ENCODE assay signal across 10 mouse cellular contexts in the genomic region with DNA sequence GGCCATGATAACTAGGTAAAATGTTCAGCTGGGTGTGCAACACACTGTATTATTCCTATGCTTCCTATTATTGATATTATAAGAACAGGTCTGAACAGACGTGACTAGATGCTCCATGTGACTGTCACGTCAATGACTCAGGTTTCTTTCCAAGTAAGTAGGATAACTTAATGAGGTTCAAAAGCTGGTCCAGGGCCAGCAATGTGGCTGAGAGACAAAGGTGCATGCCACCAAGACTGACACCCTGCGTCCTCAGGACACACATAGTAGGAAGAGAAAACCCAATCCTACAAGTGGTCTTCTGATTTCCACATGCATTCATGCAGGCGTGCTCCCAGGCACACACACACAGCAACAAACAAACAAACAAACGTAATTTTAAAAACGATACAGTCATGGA. TPM values are rescaled to one million over a fixed set of nuclear protein-coding genes. Genes with fewer than 3 reads are reported as not detected.
DNase-seq lines count a peak whose midpoint lies in the region; ATAC-seq and TF ChIP-seq lines count a peak whose summit lies in the region.
"Had no signal": no experiment of that assay in that cellular context is flagged by ENCODE, and none has a peak within 500 bp of the region (broad histone marks: within the 10 kb centered on the region; RNA-seq: fewer than 3 reads in every experiment).

No protein-coding gene starts in this region.

- no peaks in the 10 kb centered on the region for H3K9me3 ChIP-seq in lung, embryonic 14.5 days (ENCODE audit: low read depth, low read length)
- no peaks in the 10 kb centered on the region for H3K9me3 ChIP-seq in heart, embryonic 16.5 days (replicated peaks; ENCODE audit: control insufficient read depth, low read length)
- no peaks in the 10 kb centered on the region for H3K9me3 ChIP-seq in liver, postnatal 0 days (ENCODE audit: low read length)

- H3K4me3 ChIP-seq in heart, adult 2 months, result peak overlapping the region; percentile 13
- peak overlapping the region; percentile 3; the same call in 1 of the 2 replicates for H3K4me3 ChIP-seq in lung, embryonic 14.5 days (ENCODE audit: low read depth, low read length)
- H3K4me3 ChIP-seq in heart, embryonic 16.5 days (ENCODE audit: low read length), result peak overlapping the region; percentile 74
- peak overlapping the region; percentile 89 for H3K4me3 ChIP-seq in liver, postnatal 0 days (ENCODE audit: low read depth, low read length)

- H3K9ac ChIP-seq in heart, adult 2 months (ENCODE audit: low read depth, low read length), result no peak overlapping the region
- no peak overlapping the region for H3K9ac ChIP-seq in lung, embryonic 14.5 days
- H3K9ac ChIP-seq in heart, embryonic 16.5 days (ENCODE audit: low read length), result no peak overlapping the region
- H3K9ac ChIP-seq in liver, postnatal 0 days (replicated peaks), result peak overlapping the region; percentile 98

- no peaks in the 10 kb centered on the region for H3K27me3 ChIP-seq in heart, adult 2 months (ENCODE audit: control insufficient read depth, insufficient read depth, low read length)
- H3K27me3 ChIP-seq in lung, embryonic 14.5 days (ENCODE audit: insufficient read depth, low read length), result no peaks in the 10 kb centered on the region
- H3K27me3 ChIP-seq in heart, embryonic 16.5 days (ENCODE audit: control insufficient read depth, insufficient read depth, low read length), result no peaks in the 10 kb centered on the region
- H3K27me3 ChIP-seq in liver, postnatal 0 days (ENCODE audit: insufficient read depth, low read length), result no peaks in the 10 kb centered on the region

- DNase-seq in heart, adult 2 months, result no peak
- no peak for DNase-seq in heart, postnatal 36 days
- no peak for DNase-seq in lung, embryonic 14.5 days
- no peak for DNase-seq in lung, postnatal 36 days
- no peak for DNase-seq in liver, postnatal 0 days
- no peak for DNase-seq in frontal cortex, postnatal 36 days (ENCODE audit: low spot score in 2 of 2)
- DNase-seq in layer of hippocampus, adult 8-10 months (ENCODE audit: low spot score in 2 of 2), result no peak
- DNase-seq: thymus, adult 18-20 months had no signal

- no peak for TF ChIP-seq EP300 in heart, adult 2 months (IDR thresholded peaks at IDR 0.05; ENCODE audit: insufficient read depth, low read depth, low read length)
- no peak for TF ChIP-seq EP300 in liver, postnatal 0 days (IDR thresholded peaks at IDR 0.05; ENCODE audit: low read depth)

- 0 out of 2 replicates have a peak overlapping the region, but pooled peaks have one; percentile 78 for H3K4me2 ChIP-seq in lung, embryonic 14.5 days
- H3K4me2 ChIP-seq in heart, embryonic 16.5 days (ENCODE audit: low read depth, low read length), result peak overlapping the region; percentile 71
- peak overlapping the region; percentile 86 for H3K4me2 ChIP-seq in liver, postnatal 0 days (ENCODE audit: low read depth, low read length)

- no peak for TF ChIP-seq POLR2A in heart, adult 2 months (IDR thresholded peaks at IDR 0.05; ENCODE audit: insufficient read depth, low read depth, low read length)

- 59% methylated on average over 6 of the region's 6 CpGs for WGBS in heart, adult 2 months
- WGBS in lung, embryonic 14.5 days, result 84% methylated on average over 6 of the region's 6 CpGs
- 70% methylated on average over 6 of the region's 6 CpGs for WGBS in heart, embryonic 16.5 days
- 74% methylated on average over 6 of the region's 6 CpGs for WGBS in liver, postnatal 0 days (ENCODE audit: insufficient replicate concordance)

- intact Hi-C loops in heart, adult 2 months (cut with DNase I), result loop anchor here (5.0 to 10.0 kb wide), 4 partner anchors 64 to 264 kb away; a partner anchor contains a TSS
- intact Hi-C loops in heart, postnatal 36 days (cut with DNase I), result loop anchor here (5.0 to 10.0 kb wide), 2 partner anchors 46 to 199 kb away; no protein-coding TSS in a partner anchor

- H3K36me3 ChIP-seq in heart, adult 2 months (ENCODE audit: control insufficient read depth, insufficient read depth, low read length), result peaks cover 25% of the 10 kb centered on the region
- no peaks in the 10 kb centered on the region for H3K36me3 ChIP-seq in lung, embryonic 14.5 days (ENCODE audit: insufficient read depth)
- H3K36me3 ChIP-seq in heart, embryonic 16.5 days (ENCODE audit: control insufficient read depth, insufficient read depth), result no peaks in the 10 kb centered on the region
- no peaks in the 10 kb centered on the region for H3K36me3 ChIP-seq in liver, postnatal 0 days (replicated peaks; ENCODE audit: insufficient read depth, low read length)

- peaks cover 6% of the 10 kb centered on the region for H3K79me2 ChIP-seq in heart, adult 2 months (replicated peaks; ENCODE audit: control insufficient read depth, insufficient read depth, low read length)

- peaks cover 12% of the 10 kb centered on the region for H3K4me1 ChIP-seq in heart, adult 2 months (ENCODE audit: control insufficient read depth, insufficient read depth, low read length)
- H3K4me1 ChIP-seq in lung, embryonic 14.5 days (ENCODE audit: insufficient read depth), result no peaks in the 10 kb centered on the region
- peaks cover 50% of the 10 kb centered on the region for H3K4me1 ChIP-seq in heart, embryonic 16.5 days (ENCODE audit: control insufficient read depth, insufficient read depth, low read length)
- H3K4me1 ChIP-seq in liver, postnatal 0 days (ENCODE audit: insufficient read depth), result peaks cover 31% of the 10 kb centered on the region

- no peak for TF ChIP-seq CTCF in heart, adult 2 months (IDR thresholded peaks at IDR 0.05)
- no peak for TF ChIP-seq CTCF in lung, embryonic 14.5 days (IDR thresholded peaks at IDR 0.05; ENCODE audit: low read depth)
- TF ChIP-seq CTCF in liver, postnatal 0 days (IDR thresholded peaks at IDR 0.05; ENCODE audit: low read depth), result no peak

- no peak for ATAC-seq in lung, embryonic 14.5 days (ENCODE audit: insufficient read depth)
- ATAC-seq in heart, embryonic 16.5 days (replicated peaks; ENCODE audit: extremely low read depth, insufficient read depth, low FRiP score), result no peak
- ATAC-seq in liver, postnatal 0 days, result no peak
- ATAC-seq: inflammation-experienced regulatory T-cells, adult 6 months had no signal

- H3K27ac ChIP-seq in heart, adult 2 months, result peak overlapping the region; percentile 92
- H3K27ac ChIP-seq in lung, embryonic 14.5 days (ENCODE audit: low read depth), result no peak overlapping the region
- H3K27ac ChIP-seq in heart, embryonic 16.5 days (ENCODE audit: low read length), result no peak overlapping the region
- peak overlapping the region; percentile 98 for H3K27ac ChIP-seq in liver, postnatal 0 days (ENCODE audit: low read depth)

RNA-seq across cellular contexts. Expression of a gene that starts 2.1 kb away (rescaled TPM):
- total RNA-seq in heart, adult 2 months (2021), result 100 to 1,000 TPM; 179 to 232 TPM
- polyA plus RNA-seq in heart, adult 2 months (2012; rRNA removed), result 71.4 and 94.1 TPM in 2 replicates
- 100 to 1,000 TPM; 165 to 186 TPM for total RNA-seq in heart, postnatal 36 days (2021)
- 15.4 and 16.6 TPM in 2 replicates for polyA plus RNA-seq in lung, embryonic 14.5 days (2014; fragmentation: Nextera tagmentation; extraction: Ambion mirVana)
- polyA plus RNA-seq in heart, embryonic 16.5 days (2015; fragmentation: Nextera tagmentation; extraction: Ambion mirVana), result 29.5 and 37.2 TPM in 2 replicates
- 17.7 and 22.8 TPM in 2 replicates for polyA plus RNA-seq in liver, postnatal 0 days (2015; fragmentation: Nextera tagmentation; extraction: Ambion mirVana)
- 100 to 1,000 TPM; 107 to 129 (median 113) TPM for total RNA-seq in layer of hippocampus, adult 8-10 months (2022)

RNA-seq across cellular contexts. Expression of a gene that starts 2.2 kb away (rescaled TPM):
- total RNA-seq in heart, adult 2 months (2021), result 10 to 100 TPM; 61.3 to 81.4 TPM
- 28.5 and 47.3 TPM in 2 replicates for polyA plus RNA-seq in heart, adult 2 months (2012; rRNA removed)
- 10 to 100 TPM; 70.2 to 70.6 TPM for total RNA-seq in heart, postnatal 36 days (2021)
- 23.7 and 25.9 TPM in 2 replicates for polyA plus RNA-seq in lung, embryonic 14.5 days (2014; fragmentation: Nextera tagmentation; extraction: Ambion mirVana)
- polyA plus RNA-seq in heart, embryonic 16.5 days (2015; fragmentation: Nextera tagmentation; extraction: Ambion mirVana), result 25.9 and 26.1 TPM in 2 replicates
- 29.1 and 30.5 TPM in 2 replicates for polyA plus RNA-seq in liver, postnatal 0 days (2015; fragmentation: Nextera tagmentation; extraction: Ambion mirVana)
- total RNA-seq in layer of hippocampus, adult 8-10 months (2022), result 10 to 100 TPM; 29.0 to 40.0 (median 38.1) TPM

Comparison
In these comparisons a context has a peak if more than half of its experiments do, and no peak if none do; other contexts are left out.
1. H3K27ac ChIP-seq: peak in heart, adult 2 months (single experiment) and liver, postnatal 0 days (single experiment); none in lung, embryonic 14.5 days (single experiment) and heart, embryonic 16.5 days (single experiment).
2. H3K4me3 ChIP-seq: peak in every context shown above with its lines; median percentile 89 in liver, postnatal 0 days; 74 in heart, embryonic 16.5 days; 13 in heart, adult 2 months; 3 in lung, embryonic 14.5 days.
3. Peak in every context shown above with its lines, with median percentiles within 50 percentile points of each other: H3K4me2 ChIP-seq.